In the genomic region with DNA sequence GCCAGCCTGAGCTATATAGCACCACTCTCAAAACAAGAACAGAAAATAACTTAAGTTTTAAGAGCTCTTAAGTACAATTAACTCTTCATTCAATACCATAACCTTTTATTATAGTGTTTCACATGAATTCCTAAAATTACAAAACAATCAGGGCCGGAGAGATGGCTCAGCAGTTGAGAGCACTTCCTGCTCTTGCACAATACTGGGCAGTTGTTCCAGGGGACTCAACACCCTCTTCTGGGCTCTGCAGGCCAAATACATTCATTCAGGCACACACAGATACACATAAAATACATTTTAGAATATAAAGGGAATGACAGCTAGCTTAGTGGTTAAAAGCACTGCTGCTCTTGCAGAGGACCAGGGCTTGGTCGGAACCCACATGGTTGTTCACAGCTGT, we compare ENCODE assay signal across 14 mouse cellular contexts. TPM values are rescaled to one million over a fixed set of nuclear protein-coding genes. Genes with fewer than 3 reads are reported as not detected.
"Had no signal": no experiment of that assay in that cellular context is flagged by ENCODE, and none has a peak within 500 bp of the region (broad histone marks: within the 10 kb centered on the region; RNA-seq: fewer than 3 reads in every experiment).

No protein-coding gene starts in this region.

- H3K27ac ChIP-seq: intestine, embryonic 15.5 days; kidney, embryonic 15.5 days; layer of hippocampus, adult 2 months; limb, embryonic 13.5 days; liver, embryonic 14.5 days; midbrain, embryonic 12.5 days had no signal

- DNase-seq: kidney, adult 18-20 months; kidney, postnatal 36 days; left cerebral cortex, postnatal 4 days; lung, postnatal 4 days; right cerebral cortex, postnatal 14 days; thymus, postnatal 36 days had no signal

- H3K4me1 ChIP-seq: intestine, embryonic 15.5 days; kidney, embryonic 15.5 days; limb, embryonic 13.5 days; midbrain, embryonic 12.5 days had no signal

- H3K4me3 ChIP-seq: intestine, embryonic 15.5 days; kidney, embryonic 15.5 days; layer of hippocampus, adult 2 months; limb, embryonic 13.5 days; midbrain, embryonic 12.5 days had no signal

- ATAC-seq: intestine, embryonic 15.5 days; midbrain, embryonic 16.5 days had no signal

RNA-seq across cellular contexts. Expression of a gene that starts 23.9 kb away (rescaled TPM):
- polyA plus RNA-seq: liver, adult 2 months had no signal
